Mouse (Mus musculus): ENCODE data around the gene Rfc4. TPM values are rescaled to one million over a fixed set of nuclear protein-coding genes. Genes with fewer than 3 reads are reported as not detected.

The Rfc4 gene
- polyA plus RNA-seq, 1 experiment: 0.48 TPM

DNA sequence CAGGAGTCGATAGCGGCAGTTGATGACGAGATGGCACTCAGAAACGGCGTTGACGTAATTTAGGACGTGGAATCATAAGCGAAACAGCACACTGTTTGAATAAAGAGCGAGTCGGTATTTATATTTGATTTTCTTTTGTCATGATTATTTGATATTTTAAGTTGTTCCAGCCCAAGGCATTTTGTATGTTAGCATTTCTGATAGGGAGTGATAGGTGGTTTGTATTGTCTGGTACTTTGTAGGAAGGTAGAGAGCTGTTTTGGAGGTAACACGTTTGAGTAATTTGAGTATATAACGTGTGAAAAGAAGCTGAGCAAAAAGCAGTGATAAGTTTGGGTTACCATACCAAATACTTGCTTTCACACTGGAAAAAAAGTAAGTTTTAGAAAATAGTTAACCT is 15.2 kb downstream of the Rfc4 start:
- WGBS: 68% methylated on average over 12 of the region's 12 CpGs
- Histone ChIP-seq H3K27me3 (replicated peaks; ENCODE audit: control insufficient read depth, insufficient read depth, low read length) (no peaks in the 10 kb centered on the region), H3K4me3 (ENCODE audit: insufficient read depth, low read depth, low read length) (no peak overlapping the region), H3K36me3 (ENCODE audit: control insufficient read depth, insufficient read depth, low read length) (peaks cover 31% of the 10 kb centered on the region), H3K4me1 (ENCODE audit: control insufficient read depth, insufficient read depth, low read length) (peaks cover 8% of the 10 kb centered on the region; the same call in 1 of the 2 replicates), H3K27ac (ENCODE audit: insufficient read depth, low read depth, low read length) (no peak overlapping the region)
- TF ChIP-seq POLR2A (IDR thresholded peaks at IDR 0.05; ENCODE audit: low read depth, low read length): no peak
- TF ChIP-seq CTCF (conservative IDR thresholded peaks at IDR 0.05; ENCODE audit: insufficient read depth, insufficient read length, low read depth, low read length): no peak
- DNase-seq: no peak

- peaks cover 8% of the 10 kb centered on the region; the same call in 1 of the 2 replicates for H3K4me1 ChIP-seq (ENCODE audit: control insufficient read depth, insufficient read depth, low read length)
- WGBS: 21% methylated on average over 5 of the region's 5 CpGs
- H3K36me3 ChIP-seq (ENCODE audit: control insufficient read depth, insufficient read depth, low read length): peaks cover 31% of the 10 kb centered on the region
- no peak overlapping the region for H3K27ac ChIP-seq (ENCODE audit: insufficient read depth, low read depth, low read length)
- TF ChIP-seq POLR2A (IDR thresholded peaks at IDR 0.05; ENCODE audit: low read depth, low read length): no peak
- no peak for DNase-seq
- H3K27me3 ChIP-seq (replicated peaks; ENCODE audit: control insufficient read depth, insufficient read depth, low read length): no peaks in the 10 kb centered on the region
- peak overlapping the region; percentile 68; the same call in 1 of the 2 replicates for H3K4me3 ChIP-seq (ENCODE audit: insufficient read depth, low read depth, low read length)
These were observed 17.9 kb downstream of the Rfc4 start for GRCm38 (mm10) chr16:23109350-23110280.

DNA sequence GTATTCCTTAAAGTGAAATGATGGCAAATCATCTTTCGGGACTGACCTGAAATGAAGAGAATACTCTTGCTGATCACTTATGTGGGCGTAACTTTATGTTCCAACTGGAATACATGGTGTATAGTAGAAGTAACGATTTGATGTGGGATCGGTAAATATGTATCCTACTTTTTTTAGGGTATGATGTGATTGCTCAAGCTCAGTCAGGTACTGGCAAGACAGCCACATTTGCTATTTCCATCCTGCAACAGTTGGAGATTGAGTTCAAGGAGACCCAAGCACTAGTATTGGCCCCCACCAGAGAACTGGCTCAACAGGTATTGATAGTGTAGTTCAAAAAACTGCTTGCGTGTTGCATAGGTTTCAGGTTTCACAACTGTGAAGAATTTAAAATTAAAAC is 18.6 kb downstream of the Rfc4 start:
- 3% methylated on average over 5 of the region's 5 CpGs for WGBS
- no peak for DNase-seq
- no peak for TF ChIP-seq POLR2A (IDR thresholded peaks at IDR 0.05; ENCODE audit: low read depth, low read length)
- no peak for TF ChIP-seq CTCF (conservative IDR thresholded peaks at IDR 0.05; ENCODE audit: insufficient read depth, insufficient read length, low read depth, low read length)
- H3K4me1 ChIP-seq (ENCODE audit: control insufficient read depth, insufficient read depth, low read length): peaks cover 8% of the 10 kb centered on the region; the same call in 1 of the 2 replicates
- H3K27ac ChIP-seq (ENCODE audit: insufficient read depth, low read depth, low read length): no peak overlapping the region
- peaks cover 27% of the 10 kb centered on the region for H3K36me3 ChIP-seq (ENCODE audit: control insufficient read depth, insufficient read depth, low read length)
- H3K27me3 ChIP-seq (replicated peaks; ENCODE audit: control insufficient read depth, insufficient read depth, low read length): no peaks in the 10 kb centered on the region
- peak overlapping the region; percentile 68 for H3K4me3 ChIP-seq (ENCODE audit: insufficient read depth, low read depth, low read length)

DNA sequence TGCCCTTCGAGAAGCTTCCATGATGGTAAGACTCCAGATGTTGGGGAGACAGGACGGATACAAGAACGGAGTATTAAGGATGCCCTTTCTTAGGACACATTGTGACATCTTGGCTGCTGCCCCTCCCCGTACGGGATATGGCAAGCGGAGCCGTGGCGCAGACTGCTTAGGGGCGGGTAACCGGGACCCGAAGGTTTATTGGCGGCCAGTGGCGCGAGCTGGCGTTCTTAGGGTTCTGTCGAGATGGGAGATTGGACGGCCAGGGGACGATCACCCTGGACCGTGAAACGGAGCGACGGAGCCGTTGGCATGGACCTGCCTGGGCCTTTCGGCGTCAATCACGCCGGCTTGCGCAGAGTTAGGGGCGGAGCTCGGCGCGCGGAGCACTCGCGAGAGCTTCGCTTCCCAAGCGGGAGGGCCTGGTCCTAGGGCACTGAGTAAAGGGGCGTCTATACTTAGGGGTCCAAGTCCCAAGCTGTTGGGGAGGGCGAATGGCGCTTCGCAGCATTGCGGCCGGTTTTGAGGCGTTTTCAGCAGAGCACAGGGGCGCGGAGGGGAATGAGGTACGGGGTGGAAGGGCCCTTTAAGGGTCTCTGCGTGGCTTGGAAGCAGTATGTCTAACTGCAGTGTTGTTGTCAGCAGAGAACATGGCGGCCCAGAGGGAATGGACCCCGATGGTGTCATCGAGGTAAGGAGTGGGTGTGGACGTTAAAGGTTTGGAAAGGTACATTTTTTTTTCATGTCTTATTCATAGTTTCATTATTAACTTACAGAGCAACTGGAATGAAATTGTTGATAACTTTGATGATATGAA is 19.4 kb downstream of the Rfc4 start:
- Histone ChIP-seq H3K36me3 (ENCODE audit: control insufficient read depth, insufficient read depth, low read length) (peaks cover 26% of the 10 kb centered on the region), H3K4me3 (ENCODE audit: insufficient read depth, low read depth, low read length) (peak overlapping the region; percentile 68), H3K27me3 (replicated peaks; ENCODE audit: control insufficient read depth, insufficient read depth, low read length) (no peaks in the 10 kb centered on the region), H3K27ac (ENCODE audit: insufficient read depth, low read depth, low read length) (peak overlapping the region; percentile 97), H3K4me1 (ENCODE audit: control insufficient read depth, insufficient read depth, low read length) (peaks cover 8% of the 10 kb centered on the region; the same call in 1 of the 2 replicates)
- DNase-seq: peak; percentile 87
- under 1% methylated on average over 52 of the region's 52 CpGs for WGBS
- TF ChIP-seq POLR2A (IDR thresholded peaks at IDR 0.05; ENCODE audit: low read depth, low read length) (peak; percentile 88), CTCF (conservative IDR thresholded peaks at IDR 0.05; ENCODE audit: insufficient read depth, insufficient read length, low read depth, low read length) (no peak)

GRCm38 (mm10) chr16:23107231-23107942 is 20.1 kb downstream of the Rfc4 start, which contains the start of gene Eif4a2:
Gene Eif4a2, plus strand, starts transcription at chr16:23107444.
- peak; percentile 96 for TF ChIP-seq POLR2A (IDR thresholded peaks at IDR 0.05; ENCODE audit: low read depth, low read length)
- no peak for TF ChIP-seq CTCF (conservative IDR thresholded peaks at IDR 0.05; ENCODE audit: insufficient read depth, insufficient read length, low read depth, low read length)
- WGBS: under 1% methylated on average over 71 of the region's 71 CpGs
- DNase-seq: peak; percentile 95
- Histone ChIP-seq H3K4me1 (ENCODE audit: control insufficient read depth, insufficient read depth, low read length) (peaks cover 8% of the 10 kb centered on the region; the same call in 1 of the 2 replicates), H3K27ac (ENCODE audit: insufficient read depth, low read depth, low read length) (peak within 1 kb of the TSS; percentile 97), H3K4me3 (ENCODE audit: insufficient read depth, low read depth, low read length) (peak within 1 kb of the TSS; percentile 68), H3K36me3 (ENCODE audit: control insufficient read depth, insufficient read depth, low read length) (peaks cover 21% of the 10 kb centered on the region), H3K27me3 (replicated peaks; ENCODE audit: control insufficient read depth, insufficient read depth, low read length) (no peaks in the 10 kb centered on the region)

GRCm38 (mm10) chr16:23106121-23106520 is 21.4 kb downstream of the Rfc4 start:
- Histone ChIP-seq H3K36me3 (ENCODE audit: control insufficient read depth, insufficient read depth, low read length) (peaks cover 11% of the 10 kb centered on the region), H3K4me3 (ENCODE audit: insufficient read depth, low read depth, low read length) (no peak overlapping the region), H3K27me3 (replicated peaks; ENCODE audit: control insufficient read depth, insufficient read depth, low read length) (no peaks in the 10 kb centered on the region), H3K4me1 (ENCODE audit: control insufficient read depth, insufficient read depth, low read length) (peaks cover 4% of the 10 kb centered on the region; the same call in 1 of the 2 replicates), H3K27ac (ENCODE audit: insufficient read depth, low read depth, low read length) (no peak overlapping the region)
- TF ChIP-seq POLR2A (IDR thresholded peaks at IDR 0.05; ENCODE audit: low read depth, low read length): no peak
- TF ChIP-seq CTCF (conservative IDR thresholded peaks at IDR 0.05; ENCODE audit: insufficient read depth, insufficient read length, low read depth, low read length): no peak
- DNase-seq: no peak
- 81% methylated on average over 7 of the region's 7 CpGs for WGBS
